Mouse (Mus musculus): ENCODE data around the gene Lrrc10. TPM values are rescaled to one million over a fixed set of nuclear protein-coding genes. Genes with fewer than 3 reads are reported as not detected.
"Not testable (repeated sequence)": the region's sequence is repeated elsewhere in the genome, so short reads cannot be mapped to it uniquely, and the experiment has no call there.

The Lrrc10 gene
- polyA plus RNA-seq, 1 experiment: 1.1 TPM

GRCm38 (mm10) chr10:117040355-117040754 is 4.8 kb upstream of the Lrrc10 start:
- Histone ChIP-seq H3K4me1 (ENCODE audit: control insufficient read depth, insufficient read depth, low read length) (peaks cover 3% of the 10 kb centered on the region; the same call in 1 of the 2 replicates), H3K4me3 (replicated peaks; ENCODE audit: extremely low read depth, low read depth, low read length) (no peak overlapping the region)
- 66% methylated on average over 6 of the region's 6 CpGs for WGBS
- no peak for TF ChIP-seq CTCF (IDR thresholded peaks at IDR 0.05; ENCODE audit: insufficient read depth, low read length)
- no peak for DNase-seq

- no peak for DNase-seq
- Histone ChIP-seq H3K4me1 (ENCODE audit: control insufficient read depth, insufficient read depth, low read length) (peaks cover 3% of the 10 kb centered on the region; the same call in 1 of the 2 replicates), H3K4me3 (replicated peaks; ENCODE audit: extremely low read depth, low read depth, low read length) (no peak overlapping the region)
- 40% methylated on average over 14 of the region's 14 CpGs for WGBS
- TF ChIP-seq CTCF (IDR thresholded peaks at IDR 0.05; ENCODE audit: insufficient read depth, low read length) (no peak), POLR2A (IDR thresholded peaks at IDR 0.05; ENCODE audit: borderline replicate concordance, extremely low read depth, low read depth, low read length) (no peak)
These were observed 2.8 kb upstream of the Lrrc10 start for GRCm38 (mm10) chr10:117042295-117042694.

- DNase-seq; H3K4me3 ChIP-seq (replicated peaks; ENCODE audit: extremely low read depth, low read depth, low read length): not testable (repeated sequence)
These were observed 1.5 kb upstream of the Lrrc10 start for GRCm38 (mm10) chr10:117043497-117044166.

GRCm38 (mm10) chr10:117049253-117049652 is 4.1 kb downstream of the Lrrc10 start:
- no peak for TF ChIP-seq POLR2A (IDR thresholded peaks at IDR 0.05; ENCODE audit: borderline replicate concordance, extremely low read depth, low read depth, low read length)
- no peak for TF ChIP-seq CTCF (IDR thresholded peaks at IDR 0.05; ENCODE audit: insufficient read depth, low read length)
- DNase-seq: no peak
- no peaks in the 10 kb centered on the region for H3K4me1 ChIP-seq (ENCODE audit: control insufficient read depth, insufficient read depth, low read length)
- no peak overlapping the region for H3K4me3 ChIP-seq (replicated peaks; ENCODE audit: extremely low read depth, low read depth, low read length)
- 74% methylated on average over 4 of the region's 4 CpGs for WGBS

More at GRCm38 (mm10) chr10:117043497-117044166, 1.5 kb upstream of the Lrrc10 start:
- H3K4me1 ChIP-seq (ENCODE audit: control insufficient read depth, insufficient read depth, low read length): not testable (repeated sequence)
- WGBS: 27% methylated on average over 16 of the region's 16 CpGs

- DNase-seq: no peak
- TF ChIP-seq CTCF (IDR thresholded peaks at IDR 0.05; ENCODE audit: insufficient read depth, low read length) (no peak), POLR2A (IDR thresholded peaks at IDR 0.05; ENCODE audit: borderline replicate concordance, extremely low read depth, low read depth, low read length) (no peak)
- no peak overlapping the region for H3K4me3 ChIP-seq (replicated peaks; ENCODE audit: extremely low read depth, low read depth, low read length)
- no peaks in the 10 kb centered on the region for H3K4me1 ChIP-seq (ENCODE audit: control insufficient read depth, insufficient read depth, low read length)
- WGBS: 64% methylated on average over 4 of the region's 4 CpGs
These were observed 4.9 kb downstream of the Lrrc10 start for GRCm38 (mm10) chr10:117049961-117050597.

- Histone ChIP-seq H3K4me3 (replicated peaks; ENCODE audit: extremely low read depth, low read depth, low read length) (no peak overlapping the region), H3K4me1 (ENCODE audit: control insufficient read depth, insufficient read depth, low read length) (no peaks in the 10 kb centered on the region)
- DNase-seq: no peak
- 89% methylated on average over 4 of the region's 4 CpGs for WGBS
- TF ChIP-seq CTCF (IDR thresholded peaks at IDR 0.05; ENCODE audit: insufficient read depth, low read length): no peak
- no peak for TF ChIP-seq POLR2A (IDR thresholded peaks at IDR 0.05; ENCODE audit: borderline replicate concordance, extremely low read depth, low read depth, low read length)
These were observed 10.5 kb downstream of the Lrrc10 start for GRCm38 (mm10) chr10:117055668-117056067.

- Histone ChIP-seq H3K4me1 (ENCODE audit: control insufficient read depth, insufficient read depth, low read length) (no peaks in the 10 kb centered on the region), H3K4me3 (replicated peaks; ENCODE audit: extremely low read depth, low read depth, low read length) (peak overlapping the region; percentile 99)
- 3% methylated on average over 15 of the region's 15 CpGs for whole genome bisulfite sequencing
- no peak for TF ChIP-seq POLR2A (IDR thresholded peaks at IDR 0.05; ENCODE audit: borderline replicate concordance, extremely low read depth, low read depth, low read length)
- no peak for TF ChIP-seq CTCF (IDR thresholded peaks at IDR 0.05; ENCODE audit: insufficient read depth, low read length)
- DNase-seq: no peak
These were observed 17.7 kb downstream of the Lrrc10 start for GRCm38 (mm10) chr10:117062894-117063253.

- WGBS: under 1% methylated on average over 65 of the region's 68 CpGs
- Histone ChIP-seq H3K4me3 (replicated peaks; ENCODE audit: extremely low read depth, low read depth, low read length) (peak within 1 kb of the TSS; percentile 99), H3K4me1 (ENCODE audit: control insufficient read depth, insufficient read depth, low read length) (no peaks in the 10 kb centered on the region)
- peak; percentile 89 for DNase-seq
- TF ChIP-seq POLR2A (IDR thresholded peaks at IDR 0.05; ENCODE audit: borderline replicate concordance, extremely low read depth, low read depth, low read length): peak; percentile 87; the same call in 1 of the 2 replicates
- TF ChIP-seq CTCF (IDR thresholded peaks at IDR 0.05; ENCODE audit: insufficient read depth, low read length): no peak
These were observed 18.3 kb downstream of the Lrrc10 start, which contains the start of gene Cct2 for GRCm38 (mm10) chr10:117063254-117064021. Gene Cct2, minus strand, starts transcription at chr10:117063814.

- WGBS: 4% methylated on average over 7 of the region's 7 CpGs
- TF ChIP-seq POLR2A (IDR thresholded peaks at IDR 0.05; ENCODE audit: borderline replicate concordance, extremely low read depth, low read depth, low read length): no peak
- TF ChIP-seq CTCF (IDR thresholded peaks at IDR 0.05; ENCODE audit: insufficient read depth, low read length): no peak
- DNase-seq: no peak
- Histone ChIP-seq H3K4me1 (ENCODE audit: control insufficient read depth, insufficient read depth, low read length) (no peaks in the 10 kb centered on the region), H3K4me3 (replicated peaks; ENCODE audit: extremely low read depth, low read depth, low read length) (peak overlapping the region; percentile 57)
These were observed 18.9 kb downstream of the Lrrc10 start for GRCm38 (mm10) chr10:117064076-117064475.
